Mouse (Mus musculus) forebrain, embryonic 16.5 days (tissue): ENCODE results near the gene Hpn. TPM values are rescaled to one million over a fixed set of nuclear protein-coding genes. Genes with fewer than 3 reads are reported as not detected.
A peak's percentile ranks its signal among the peaks of the same experiment; 100 is the strongest.

Experiments used
- ATAC-seq: fragments of 200-750 bp; cut with Nextera tagmentation; 2 replicates; pipeline ENCODE4 v1.8.0; 2017; ENCODE audit warnings: mild to moderate bottlenecking, moderate library complexity
- H3K27ac ChIP-seq: fragments of 300-500 bp; sonication (generic); 2 replicates; pipeline ENCODE4 v1.5.1; 2014; ENCODE audit warnings: low read length, control low read depth
- H3K27me3 ChIP-seq: fragments of 300-500 bp; sonication (generic); replicated peaks from 2 replicates; pipeline ENCODE4 v1.6.1; 2014; ENCODE audit warnings: low read length; ENCODE audit not compliant: control insufficient read depth, insufficient read depth
- H3K36me3 ChIP-seq: fragments of 300-500 bp; sonication (generic); 2 replicates; pipeline ENCODE4 v1.6.1; 2014; ENCODE audit not compliant: control insufficient read depth, insufficient read depth
- H3K4me1 ChIP-seq: fragments of 300-500 bp; sonication (generic); replicated peaks from 2 replicates; pipeline ENCODE4 v1.6.1; 2014; ENCODE audit warnings: low read length; ENCODE audit not compliant: control insufficient read depth, insufficient read depth
- H3K4me2 ChIP-seq: fragments of 300-500 bp; sonication (generic); 2 replicates; pipeline ENCODE4 v1.6.1; 2014; ENCODE audit warnings: mild to moderate bottlenecking, low read length, control low read depth
- H3K4me3 ChIP-seq: fragments of 300-500 bp; sonication (generic); replicated peaks from 2 replicates; pipeline ENCODE4 v1.5.1; 2014; ENCODE audit warnings: mild to moderate bottlenecking, low read length, control low read depth
- H3K9ac ChIP-seq: fragments of 300-500 bp; sonication (generic); replicated peaks from 2 replicates; pipeline ENCODE4 v1.6.1; 2014; ENCODE audit warnings: low read depth, low read length, control low read depth
- H3K9me3 ChIP-seq: fragments of 300-500 bp; sonication (generic); 2 replicates; pipeline ENCODE4 v1.6.1; 2016; ENCODE audit warnings: low read length; ENCODE audit not compliant: control insufficient read depth
- WGBS: fragments of 180-500 bp; shearing (Covaris S2); extraction: QIAGEN DNeasy Blood & Tissue Kit; methylation state at CpG from one replicate; pipeline ENCODE4 v1.1.7; 2014; 5-methylcytosine and 5-hydroxymethylcytosine counted together
- polyA plus RNA-seq: library from polyadenylated mRNA; unstranded; fragments of >200 nt; fragmentation: Nextera tagmentation; extraction: Ambion mirVana; gene quantifications from 2 replicates; pipeline ENCODE4 v1.2.1, GENCODE M21; 2015

The Hpn gene
- polyA plus RNA-seq, 1 experiment from 2014 or later: not detected

GRCm38 (mm10) chr7:31116721-31117145, 1.6 kb upstream of the Hpn start:
- 46% methylated on average over 15 of the region's 16 CpGs for WGBS
- Histone ChIP-seq H3K36me3 (no peaks in the 10 kb centered on the region), H3K4me3 (no peak overlapping the region), H3K9me3 (no peaks in the 10 kb centered on the region), H3K27me3 (no peaks in the 10 kb centered on the region), H3K9ac (no peak overlapping the region), H3K4me1 (no peaks in the 10 kb centered on the region), H3K4me2 (no peak overlapping the region), H3K27ac (no peak overlapping the region)
- peak; percentile 10; the same call in 1 of the 2 replicates for ATAC-seq

- no peaks in the 10 kb centered on the region for H3K9me3 ChIP-seq
- no peak overlapping the region for H3K27ac ChIP-seq
- H3K4me3 ChIP-seq: no peak overlapping the region
- no peaks in the 10 kb centered on the region for H3K27me3 ChIP-seq
- H3K4me1 ChIP-seq: no peaks in the 10 kb centered on the region
- no peaks in the 10 kb centered on the region for H3K36me3 ChIP-seq
- H3K4me2 ChIP-seq: no peak overlapping the region
- 41% methylated on average over 17 of the region's 17 CpGs for WGBS
- H3K9ac ChIP-seq: no peak overlapping the region
- ATAC-seq: no peak
These were observed 525 bp upstream of the Hpn start for GRCm38 (mm10) chr7:31115587-31116043.

DNA sequence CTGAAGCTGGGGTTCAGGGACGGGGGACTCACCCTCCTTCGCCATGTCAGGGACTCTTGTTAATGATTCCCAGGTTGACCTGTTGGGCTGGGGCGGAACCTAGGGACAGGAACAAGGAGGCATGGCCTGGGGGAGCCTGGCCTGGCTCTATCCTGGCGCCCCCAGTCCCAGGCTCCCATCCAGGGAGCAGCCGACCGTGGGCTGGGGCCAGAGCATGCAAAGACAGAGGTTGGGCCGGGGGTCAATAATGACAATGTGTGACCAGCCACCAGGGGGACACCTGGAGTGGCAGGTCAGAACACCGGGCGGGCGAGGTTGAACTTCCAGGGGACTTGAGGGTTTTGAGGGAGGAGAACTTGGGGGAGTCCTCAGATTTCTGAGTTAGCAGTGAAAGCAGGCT, 444 bp downstream of the Hpn start:
- H3K4me1 ChIP-seq: no peaks in the 10 kb centered on the region
- 52% methylated on average over 10 of the region's 10 CpGs for WGBS
- H3K9ac ChIP-seq: no peak overlapping the region
- H3K36me3 ChIP-seq: no peaks in the 10 kb centered on the region
- no peak overlapping the region for H3K4me2 ChIP-seq
- no peaks in the 10 kb centered on the region for H3K9me3 ChIP-seq
- H3K27me3 ChIP-seq: no peaks in the 10 kb centered on the region
- H3K27ac ChIP-seq: no peak overlapping the region
- H3K4me3 ChIP-seq: no peak overlapping the region
- no peak for ATAC-seq

GRCm38 (mm10) chr7:31113800-31114199, 1.3 kb downstream of the Hpn start:
- Histone ChIP-seq H3K27ac (no peak overlapping the region), H3K9ac (no peak overlapping the region), H3K4me2 (no peak overlapping the region), H3K4me3 (no peak overlapping the region), H3K27me3 (no peaks in the 10 kb centered on the region), H3K4me1 (no peaks in the 10 kb centered on the region), H3K36me3 (no peaks in the 10 kb centered on the region), H3K9me3 (no peaks in the 10 kb centered on the region)
- WGBS: 82% methylated on average over 6 of the region's 6 CpGs
- no peak for ATAC-seq

DNA sequence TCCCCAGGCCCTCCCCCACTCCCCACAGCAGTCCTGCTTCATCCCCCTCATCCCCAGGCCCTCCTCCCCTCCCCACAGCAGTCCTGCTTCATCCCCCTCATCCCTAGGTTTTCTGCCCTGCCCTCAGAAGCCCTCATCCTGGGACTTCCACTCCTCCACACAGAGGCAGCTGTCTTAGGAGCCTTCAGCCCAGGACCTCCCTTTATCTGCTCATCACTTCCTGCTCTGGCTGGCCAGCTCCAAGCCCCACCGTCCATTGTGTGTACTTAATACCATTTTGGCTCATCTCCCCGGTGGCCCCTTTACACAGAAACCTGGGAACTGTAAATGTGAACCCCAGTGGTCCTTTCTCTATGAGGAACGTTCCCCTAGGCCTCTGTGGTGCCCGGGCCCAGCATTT, 3.1 kb downstream of the Hpn start:
- H3K4me3 ChIP-seq: no peak overlapping the region
- no peaks in the 10 kb centered on the region for H3K9me3 ChIP-seq
- no peaks in the 10 kb centered on the region for H3K4me1 ChIP-seq
- H3K9ac ChIP-seq: no peak overlapping the region
- ATAC-seq: no peak
- WGBS: 22% methylated on average over 4 of the region's 4 CpGs
- no peaks in the 10 kb centered on the region for H3K27me3 ChIP-seq
- no peak overlapping the region for H3K4me2 ChIP-seq
- no peaks in the 10 kb centered on the region for H3K36me3 ChIP-seq
- no peak overlapping the region for H3K27ac ChIP-seq

DNA sequence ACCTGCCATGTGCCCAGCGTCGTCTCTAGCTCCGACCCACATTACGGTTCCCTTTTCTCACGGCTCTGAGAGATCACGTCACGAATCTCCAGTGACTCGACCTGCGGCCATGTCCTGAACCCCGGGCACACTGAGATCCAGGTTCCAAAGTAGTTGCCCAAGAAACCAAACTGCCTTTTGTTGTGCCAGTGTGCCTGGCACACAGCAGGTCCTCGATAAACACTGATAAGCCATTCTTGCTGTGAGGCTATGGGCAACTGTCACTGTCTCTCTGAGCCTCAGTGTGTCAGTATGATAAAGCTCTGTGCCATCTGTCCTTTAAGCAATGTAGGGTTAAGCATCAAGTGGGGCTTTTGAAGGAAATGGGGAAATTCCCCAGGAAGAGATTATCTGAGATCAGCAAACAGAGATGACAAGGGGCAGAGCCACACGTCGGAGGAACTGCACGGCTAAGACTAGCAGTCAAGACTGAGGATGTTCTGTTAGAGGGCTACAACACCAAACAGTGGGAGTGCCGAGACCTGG, 4.2 kb downstream of the Hpn start:
- Histone ChIP-seq H3K4me1 (no peaks in the 10 kb centered on the region), H3K36me3 (no peaks in the 10 kb centered on the region), H3K9me3 (no peaks in the 10 kb centered on the region), H3K4me3 (no peak overlapping the region), H3K27me3 (no peaks in the 10 kb centered on the region), H3K4me2 (no peak overlapping the region), H3K9ac (no peak overlapping the region), H3K27ac (no peak overlapping the region)
- 84% methylated on average over 15 of the region's 15 CpGs for WGBS
- ATAC-seq: no peak

GRCm38 (mm10) chr7:31109796-31110195, 5.3 kb downstream of the Hpn start:
- H3K27ac ChIP-seq: no peak overlapping the region
- H3K9me3 ChIP-seq: no peaks in the 10 kb centered on the region
- no peak overlapping the region for H3K4me2 ChIP-seq
- H3K9ac ChIP-seq: no peak overlapping the region
- no peaks in the 10 kb centered on the region for H3K27me3 ChIP-seq
- no peak overlapping the region for H3K4me3 ChIP-seq
- 85% methylated on average over 5 of the region's 5 CpGs for WGBS
- H3K36me3 ChIP-seq: no peaks in the 10 kb centered on the region
- ATAC-seq: no peak
- no peaks in the 10 kb centered on the region for H3K4me1 ChIP-seq

GRCm38 (mm10) chr7:31109091-31109490, 6.0 kb downstream of the Hpn start:
- H3K36me3 ChIP-seq: no peaks in the 10 kb centered on the region
- no peak overlapping the region for H3K4me3 ChIP-seq
- no peaks in the 10 kb centered on the region for H3K9me3 ChIP-seq
- 21% methylated on average over 7 of the region's 7 CpGs for WGBS
- H3K4me2 ChIP-seq: no peak overlapping the region
- no peak for ATAC-seq
- no peak overlapping the region for H3K9ac ChIP-seq
- H3K27me3 ChIP-seq: no peaks in the 10 kb centered on the region
- no peaks in the 10 kb centered on the region for H3K4me1 ChIP-seq
- no peak overlapping the region for H3K27ac ChIP-seq

- Histone ChIP-seq H3K9ac (no peak overlapping the region), H3K36me3 (no peaks in the 10 kb centered on the region), H3K4me1 (no peaks in the 10 kb centered on the region), H3K4me3 (no peak overlapping the region), H3K27me3 (no peaks in the 10 kb centered on the region), H3K9me3 (no peaks in the 10 kb centered on the region), H3K4me2 (no peak overlapping the region), H3K27ac (no peak overlapping the region)
- no peak for ATAC-seq
- 87% methylated on average over 11 of the region's 11 CpGs for WGBS
These were observed 7.3 kb downstream of the Hpn start for GRCm38 (mm10) chr7:31107781-31108180.

DNA sequence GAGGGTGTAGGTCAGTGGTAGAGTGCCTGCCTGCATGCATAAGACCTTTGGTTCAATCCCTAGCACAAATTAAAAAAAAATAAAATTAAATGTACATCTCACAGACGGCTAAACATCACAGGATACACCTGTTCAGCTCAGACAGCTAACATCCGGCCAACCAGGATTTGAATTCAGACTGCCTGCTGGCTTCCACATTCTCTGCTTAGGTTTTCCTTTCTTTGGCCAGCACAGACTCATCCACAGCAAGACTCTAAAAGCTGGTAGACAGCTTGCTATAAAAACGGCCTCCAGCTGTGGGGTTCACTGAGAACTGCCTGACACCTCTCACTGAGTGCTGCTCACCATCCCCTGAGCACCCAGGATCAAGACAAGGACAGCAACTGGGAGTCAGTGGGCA, 8.9 kb downstream of the Hpn start:
- ATAC-seq: no peak
- H3K9ac ChIP-seq: no peak overlapping the region
- H3K27me3 ChIP-seq: no peaks in the 10 kb centered on the region
- no peaks in the 10 kb centered on the region for H3K36me3 ChIP-seq
- H3K9me3 ChIP-seq: no peaks in the 10 kb centered on the region
- no peak overlapping the region for H3K27ac ChIP-seq
- no peaks in the 10 kb centered on the region for H3K4me1 ChIP-seq
- no peak overlapping the region for H3K4me3 ChIP-seq
- H3K4me2 ChIP-seq: no peak overlapping the region
- 58% methylated on average over 3 of the region's 3 CpGs for WGBS
